Mouse (Mus musculus): ENCODE measurements around the gene Kank3. TPM values are rescaled to one million over a fixed set of nuclear protein-coding genes. Genes with fewer than 3 reads are reported as not detected.

Kank3 gene
- polyA plus RNA-seq, 1 experiment from 2014 or later: 45.8 TPM

GRCm38 (mm10) chr17:33799277-33799676 is 11.0 kb upstream of the Kank3 start:
- 73% methylated on average over 1 of the region's 1 CpGs for WGBS

GRCm38 (mm10) chr17:33802221-33802620 is 8.1 kb upstream of the Kank3 start:
- Histone ChIP-seq H3K9ac (replicated peaks; ENCODE audit: low read length) (no peak overlapping the region), H3K4me2 (ENCODE audit: low read length) (no peak overlapping the region), H3K27ac (replicated peaks; ENCODE audit: low read depth, low read length) (no peak overlapping the region), H3K4me3 (replicated peaks; ENCODE audit: low read depth, low read length) (no peak overlapping the region), H3K36me3 (ENCODE audit: control insufficient read depth, insufficient read depth, low read length) (no peaks in the 10 kb centered on the region), H3K27me3 (ENCODE audit: control insufficient read depth, insufficient read depth, low read length) (no peaks in the 10 kb centered on the region), H3K4me1 (ENCODE audit: control insufficient read depth, insufficient read depth, low read length) (no peaks in the 10 kb centered on the region), H3K9me3 (ENCODE audit: control insufficient read depth, low read length) (no peaks in the 10 kb centered on the region)
- ATAC-seq (ENCODE audit: low FRiP score, low TSS enrichment) (no peak), DNase-seq (peak; percentile 63)
- 4% methylated on average over 2 of the region's 2 CpGs for WGBS

More at GRCm38 (mm10) chr17:33799277-33799676, 11.0 kb upstream of the Kank3 start:
- Histone ChIP-seq H3K4me1 (ENCODE audit: control insufficient read depth, insufficient read depth, low read length) (no peaks in the 10 kb centered on the region), H3K4me3 (replicated peaks; ENCODE audit: low read depth, low read length) (no peak overlapping the region), H3K9ac (replicated peaks; ENCODE audit: low read length) (no peak overlapping the region), H3K27ac (replicated peaks; ENCODE audit: low read depth, low read length) (no peak overlapping the region), H3K27me3 (ENCODE audit: control insufficient read depth, insufficient read depth, low read length) (no peaks in the 10 kb centered on the region), H3K4me2 (ENCODE audit: low read length) (no peak overlapping the region), H3K9me3 (ENCODE audit: control insufficient read depth, low read length) (no peaks in the 10 kb centered on the region), H3K36me3 (ENCODE audit: control insufficient read depth, insufficient read depth, low read length) (no peaks in the 10 kb centered on the region)
- ATAC-seq (ENCODE audit: low FRiP score, low TSS enrichment) (no peak), DNase-seq (no peak)

GRCm38 (mm10) chr17:33804205-33804604 is 6.1 kb upstream of the Kank3 start:
- 59% methylated on average over 4 of the region's 4 CpGs for WGBS
- ATAC-seq (ENCODE audit: low FRiP score, low TSS enrichment): no peak

GRCm38 (mm10) chr17:33804745-33805144 is 5.6 kb upstream of the Kank3 start:
- ATAC-seq (ENCODE audit: low FRiP score, low TSS enrichment) (no peak), DNase-seq (no peak)
- 56% methylated on average over 1 of the region's 1 CpGs for WGBS
- H3K27ac ChIP-seq (replicated peaks; ENCODE audit: low read depth, low read length): no peak overlapping the region
- no peaks in the 10 kb centered on the region for H3K4me1 ChIP-seq (ENCODE audit: control insufficient read depth, insufficient read depth, low read length)
- no peak overlapping the region for H3K4me3 ChIP-seq (replicated peaks; ENCODE audit: low read depth, low read length)
- no peak overlapping the region for H3K4me2 ChIP-seq (ENCODE audit: low read length)
- no peaks in the 10 kb centered on the region for H3K27me3 ChIP-seq (ENCODE audit: control insufficient read depth, insufficient read depth, low read length)
- no peaks in the 10 kb centered on the region for H3K9me3 ChIP-seq (ENCODE audit: control insufficient read depth, low read length)
- H3K9ac ChIP-seq (replicated peaks; ENCODE audit: low read length): no peak overlapping the region
- no peaks in the 10 kb centered on the region for H3K36me3 ChIP-seq (ENCODE audit: control insufficient read depth, insufficient read depth, low read length)

More at GRCm38 (mm10) chr17:33804205-33804604, 6.1 kb upstream of the Kank3 start:
- no peak for DNase-seq
- Histone ChIP-seq H3K36me3 (ENCODE audit: control insufficient read depth, insufficient read depth, low read length) (no peaks in the 10 kb centered on the region), H3K4me1 (ENCODE audit: control insufficient read depth, insufficient read depth, low read length) (no peaks in the 10 kb centered on the region), H3K4me2 (ENCODE audit: low read length) (no peak overlapping the region), H3K9me3 (ENCODE audit: control insufficient read depth, low read length) (no peaks in the 10 kb centered on the region), H3K27ac (replicated peaks; ENCODE audit: low read depth, low read length) (no peak overlapping the region), H3K4me3 (replicated peaks; ENCODE audit: low read depth, low read length) (no peak overlapping the region), H3K27me3 (ENCODE audit: control insufficient read depth, insufficient read depth, low read length) (no peaks in the 10 kb centered on the region), H3K9ac (replicated peaks; ENCODE audit: low read length) (no peak overlapping the region)

GRCm38 (mm10) chr17:33807181-33807888 is 3.0 kb upstream of the Kank3 start:
- H3K27me3 ChIP-seq (ENCODE audit: control insufficient read depth, insufficient read depth, low read length): no peaks in the 10 kb centered on the region
- DNase-seq: no peak
- H3K9me3 ChIP-seq (ENCODE audit: control insufficient read depth, low read length): no peaks in the 10 kb centered on the region
- H3K4me1 ChIP-seq (ENCODE audit: control insufficient read depth, insufficient read depth, low read length): no peaks in the 10 kb centered on the region
- no peak overlapping the region for H3K27ac ChIP-seq (replicated peaks; ENCODE audit: low read depth, low read length)
- ATAC-seq (ENCODE audit: low FRiP score, low TSS enrichment): no peak
- no peak overlapping the region for H3K4me2 ChIP-seq (ENCODE audit: low read length)
- no peak overlapping the region for H3K9ac ChIP-seq (replicated peaks; ENCODE audit: low read length)
- 71% methylated on average over 8 of the region's 9 CpGs for WGBS
- no peak overlapping the region for H3K4me3 ChIP-seq (replicated peaks; ENCODE audit: low read depth, low read length)
- no peaks in the 10 kb centered on the region for H3K36me3 ChIP-seq (ENCODE audit: control insufficient read depth, insufficient read depth, low read length)

GRCm38 (mm10) chr17:33808192-33808591 is 2.1 kb upstream of the Kank3 start:
- WGBS: 39% methylated on average over 10 of the region's 10 CpGs
- Histone ChIP-seq H3K27ac (replicated peaks; ENCODE audit: low read depth, low read length) (no peak overlapping the region), H3K4me2 (ENCODE audit: low read length) (no peak overlapping the region), H3K4me3 (replicated peaks; ENCODE audit: low read depth, low read length) (no peak overlapping the region), H3K4me1 (ENCODE audit: control insufficient read depth, insufficient read depth, low read length) (no peaks in the 10 kb centered on the region), H3K27me3 (ENCODE audit: control insufficient read depth, insufficient read depth, low read length) (no peaks in the 10 kb centered on the region), H3K9me3 (ENCODE audit: control insufficient read depth, low read length) (no peaks in the 10 kb centered on the region), H3K9ac (replicated peaks; ENCODE audit: low read length) (no peak overlapping the region), H3K36me3 (ENCODE audit: control insufficient read depth, insufficient read depth, low read length) (no peaks in the 10 kb centered on the region)
- no peak for ATAC-seq (ENCODE audit: low FRiP score, low TSS enrichment)
- DNase-seq: no peak

- DNase-seq (no peak), ATAC-seq (ENCODE audit: low FRiP score, low TSS enrichment) (no peak)
- peak overlapping the region; percentile 75 for H3K4me2 ChIP-seq (ENCODE audit: low read length)
- H3K36me3 ChIP-seq (ENCODE audit: control insufficient read depth, insufficient read depth, low read length): no peaks in the 10 kb centered on the region
- H3K9me3 ChIP-seq (ENCODE audit: control insufficient read depth, low read length): no peaks in the 10 kb centered on the region
- H3K27me3 ChIP-seq (ENCODE audit: control insufficient read depth, insufficient read depth, low read length): no peaks in the 10 kb centered on the region
- 34% methylated on average over 7 of the region's 7 CpGs for WGBS
- H3K4me1 ChIP-seq (ENCODE audit: control insufficient read depth, insufficient read depth, low read length): no peaks in the 10 kb centered on the region
- peak overlapping the region; percentile 48; the same call in 1 of the 2 replicates for H3K9ac ChIP-seq (replicated peaks; ENCODE audit: low read length)
- H3K27ac ChIP-seq (replicated peaks; ENCODE audit: low read depth, low read length): no peak overlapping the region
- H3K4me3 ChIP-seq (replicated peaks; ENCODE audit: low read depth, low read length): peak overlapping the region; percentile 47; the same call in 1 of the 2 replicates
Observed at GRCm38 (mm10) chr17:33811142-33811516, 810 bp downstream of the Kank3 start.

GRCm38 (mm10) chr17:33812475-33812874 is 2.2 kb downstream of the Kank3 start:
- Histone ChIP-seq H3K36me3 (ENCODE audit: control insufficient read depth, insufficient read depth, low read length) (no peaks in the 10 kb centered on the region), H3K4me1 (ENCODE audit: control insufficient read depth, insufficient read depth, low read length) (0 out of 2 replicates have a peak, but pooled peaks cover 5% of the 10 kb centered on the region), H3K4me3 (replicated peaks; ENCODE audit: low read depth, low read length) (no peak overlapping the region), H3K27ac (replicated peaks; ENCODE audit: low read depth, low read length) (no peak overlapping the region), H3K9ac (replicated peaks; ENCODE audit: low read length) (no peak overlapping the region), H3K4me2 (ENCODE audit: low read length) (no peak overlapping the region), H3K27me3 (ENCODE audit: control insufficient read depth, insufficient read depth, low read length) (no peaks in the 10 kb centered on the region), H3K9me3 (ENCODE audit: control insufficient read depth, low read length) (no peaks in the 10 kb centered on the region)
- WGBS: 76% methylated on average over 3 of the region's 3 CpGs
- DNase-seq (no peak), ATAC-seq (ENCODE audit: low FRiP score, low TSS enrichment) (no peak)

GRCm38 (mm10) chr17:33812990-33813389 is 2.7 kb downstream of the Kank3 start:
- no peak for ATAC-seq (ENCODE audit: low FRiP score, low TSS enrichment)
- Histone ChIP-seq H3K27ac (replicated peaks; ENCODE audit: low read depth, low read length) (no peak overlapping the region), H3K9me3 (ENCODE audit: control insufficient read depth, low read length) (no peaks in the 10 kb centered on the region), H3K4me1 (ENCODE audit: control insufficient read depth, insufficient read depth, low read length) (peaks cover 6% of the 10 kb centered on the region), H3K27me3 (ENCODE audit: control insufficient read depth, insufficient read depth, low read length) (no peaks in the 10 kb centered on the region), H3K36me3 (ENCODE audit: control insufficient read depth, insufficient read depth, low read length) (no peaks in the 10 kb centered on the region), H3K4me2 (ENCODE audit: low read length) (no peak overlapping the region), H3K4me3 (replicated peaks; ENCODE audit: low read depth, low read length) (no peak overlapping the region), H3K9ac (replicated peaks; ENCODE audit: low read length) (no peak overlapping the region)
- WGBS: 79% methylated on average over 4 of the region's 4 CpGs
- no peak for DNase-seq
